Mouse (Mus musculus): ENCODE measurements around the gene Snrpb2. TPM values are rescaled to one million over a fixed set of nuclear protein-coding genes. Genes with fewer than 3 reads are reported as not detected.

The Snrpb2 gene
- polyA plus RNA-seq, 1 experiment from 2014 or later = 89.7 TPM

DNA sequence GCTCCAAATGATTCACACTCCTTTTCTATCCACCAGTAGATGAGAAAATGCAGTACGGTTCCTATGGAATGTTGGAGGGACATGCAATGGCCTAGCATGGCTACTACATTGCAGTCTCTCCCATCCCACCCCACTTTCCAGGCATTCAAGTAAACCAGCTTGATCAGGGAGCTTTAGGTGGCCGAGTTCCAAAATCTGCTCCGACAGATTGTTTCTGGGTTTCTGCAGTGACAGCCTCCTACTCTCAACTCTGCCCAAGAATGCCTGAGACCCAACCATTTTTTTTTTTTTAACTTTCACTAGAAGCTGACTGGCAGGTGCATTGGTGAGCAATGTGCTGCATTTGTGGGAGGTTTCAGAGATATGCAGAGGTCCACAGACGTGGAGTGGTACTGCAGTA lies 51.9 kb downstream of the Snrpb2 start:
- H3K9ac ChIP-seq = no peak overlapping the region
- 86% methylated on average over 4 of the region's 4 CpGs for WGBS

DNA sequence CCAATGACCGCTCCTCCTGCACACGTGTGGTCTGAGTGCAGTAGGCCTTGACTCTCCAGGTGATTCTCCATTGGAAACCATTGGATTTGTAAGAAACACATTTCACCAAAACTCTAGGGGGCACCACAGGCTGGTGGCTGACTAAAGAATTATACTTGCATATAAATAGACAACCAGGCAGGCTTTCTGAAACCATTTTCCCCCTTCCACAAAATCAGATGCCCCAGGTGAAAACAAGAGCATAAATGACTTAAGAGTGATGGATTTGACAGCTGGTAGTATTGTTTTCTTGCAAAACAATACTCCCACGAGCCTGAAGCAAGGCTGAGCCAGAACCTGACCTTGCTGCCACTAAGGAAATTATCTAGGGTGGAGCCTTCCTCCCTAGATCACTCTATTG lies 54.6 kb downstream of the Snrpb2 start:
- Histone ChIP-seq H3K27ac (no peak overlapping the region), H3K4me3 (no peak overlapping the region), H3K27me3 (no peaks in the 10 kb centered on the region), H3K9me3 (replicated peaks) (no peaks in the 10 kb centered on the region), H3K4me2 (replicated peaks) (no peak overlapping the region), H3K36me3 (no peaks in the 10 kb centered on the region), H3K4me1 (no peaks in the 10 kb centered on the region), H3K9ac (no peak overlapping the region)
- ATAC-seq (ENCODE audit: low FRiP score) = no peak
- 62% methylated on average over 3 of the region's 3 CpGs for WGBS

More for the DNA sequence above, 51.9 kb downstream of the Snrpb2 start:
- H3K27ac ChIP-seq = no peak overlapping the region
- no peak overlapping the region for H3K4me2 ChIP-seq (replicated peaks)
- H3K4me1 ChIP-seq = no peaks in the 10 kb centered on the region
- no peaks in the 10 kb centered on the region for H3K27me3 ChIP-seq
- ATAC-seq (ENCODE audit: low FRiP score) = no peak
- no peaks in the 10 kb centered on the region for H3K9me3 ChIP-seq (replicated peaks)
- no peak overlapping the region for H3K4me3 ChIP-seq
- no peaks in the 10 kb centered on the region for H3K36me3 ChIP-seq

DNA sequence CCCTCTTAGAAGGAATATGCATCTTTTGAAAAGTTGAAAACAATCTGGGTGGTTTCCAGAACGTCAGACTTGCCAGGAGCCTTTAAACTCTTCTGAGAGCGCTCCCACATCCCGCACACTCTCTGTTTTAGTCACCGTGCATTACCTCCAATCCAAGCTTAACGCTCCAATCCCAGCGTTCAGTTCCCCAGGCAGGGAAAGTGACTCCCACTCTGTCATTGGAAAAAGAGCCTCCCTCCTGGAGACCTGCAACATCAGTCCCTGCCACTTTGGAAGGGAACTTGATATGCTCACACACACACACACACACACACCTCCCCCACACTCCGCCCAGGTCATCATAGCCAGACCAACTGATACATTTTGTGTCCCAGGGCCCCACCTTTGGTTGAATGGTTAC lies 55.4 kb downstream of the Snrpb2 start:
- Histone ChIP-seq H3K27me3 (no peaks in the 10 kb centered on the region), H3K9ac (no peak overlapping the region), H3K4me3 (no peak overlapping the region), H3K4me2 (replicated peaks) (no peak overlapping the region), H3K4me1 (no peaks in the 10 kb centered on the region), H3K36me3 (no peaks in the 10 kb centered on the region), H3K9me3 (replicated peaks) (no peaks in the 10 kb centered on the region), H3K27ac (no peak overlapping the region)
- WGBS = 84% methylated on average over 7 of the region's 7 CpGs
- ATAC-seq (ENCODE audit: low FRiP score) = no peak

Other genes with a start within 250 kb of the Snrpb2 start
- 8.9 and 9.7 TPM in 2 replicates for gene Kif16b, start 161.5 kb upstream of the Snrpb2 start, polyA plus RNA-seq (2016; fragmentation: Nextera tagmentation; extraction: Ambion mirVana)
- 3.4 and 4.9 TPM in 2 replicates for gene Otor, start 15.4 kb downstream of the Snrpb2 start, polyA plus RNA-seq (2016; fragmentation: Nextera tagmentation; extraction: Ambion mirVana)